Mouse (Mus musculus): Measurements from ENCODE around the gene Mapk7. TPM values are rescaled to one million over a fixed set of nuclear protein-coding genes. Genes with fewer than 3 reads are reported as not detected.

The Mapk7 gene
- total RNA-seq, 2 experiments from 2014 or later: 8.9 to 9.7 TPM

GRCm38 (mm10) chr11:61473630-61474029 is 20.6 kb downstream of the Mapk7 start:
- no peak for DNase-seq
- intact Hi-C loops (cut with DNase I): no loop called here

GRCm38 (mm10) chr11:61470880-61471279 is 23.3 kb downstream of the Mapk7 start:
- intact Hi-C loops (cut with DNase I): no loop called here
- DNase-seq: no peak

GRCm38 (mm10) chr11:61469317-61469917 is 24.8 kb downstream of the Mapk7 start:
- intact Hi-C loops (cut with DNase I): no loop called here
- DNase-seq: no peak

GRCm38 (mm10) chr11:61468534-61468933 is 25.7 kb downstream of the Mapk7 start:
- DNase-seq: no peak
- intact Hi-C loops (cut with DNase I): no loop called here

GRCm38 (mm10) chr11:61465422-61465821 is 28.8 kb downstream of the Mapk7 start:
- intact Hi-C loops (cut with DNase I): no loop called here
- no peak for DNase-seq

- intact Hi-C loops (cut with DNase I): no loop called here
- DNase-seq: no peak
Observed at GRCm38 (mm10) chr11:61464071-61464470, 30.1 kb downstream of the Mapk7 start.

- no peak for DNase-seq
- intact Hi-C loops (cut with DNase I): no loop called here
Observed at GRCm38 (mm10) chr11:61449499-61450292, 44.5 kb downstream of the Mapk7 start.

- DNase-seq: peak; percentile 67 to 70
- intact Hi-C loops (cut with DNase I): no loop called here
Observed at GRCm38 (mm10) chr11:61448599-61449225, 45.5 kb downstream of the Mapk7 start.

- DNase-seq: peak in 1 of 2 experiments; percentile 34
- intact Hi-C loops (cut with DNase I): no loop called here
Observed at GRCm38 (mm10) chr11:61448041-61448440, 46.2 kb downstream of the Mapk7 start.

GRCm38 (mm10) chr11:61447296-61447695 is 46.9 kb downstream of the Mapk7 start:
- peak in 1 of 2 experiments; percentile 28 for DNase-seq
- intact Hi-C loops (cut with DNase I): no loop called here

GRCm38 (mm10) chr11:61443807-61444206 is 50.4 kb downstream of the Mapk7 start:
- DNase-seq: no peak
- intact Hi-C loops (cut with DNase I): no loop called here

- intact Hi-C loops (cut with DNase I): no loop called here
- no peak for DNase-seq
Observed at GRCm38 (mm10) chr11:61441670-61442069, 52.5 kb downstream of the Mapk7 start.

- intact Hi-C loops (cut with DNase I): no loop called here
- no peak for DNase-seq
Observed at GRCm38 (mm10) chr11:61440416-61440815, 53.8 kb downstream of the Mapk7 start.

- intact Hi-C loops (cut with DNase I): no loop called here
- DNase-seq: no peak
Observed at GRCm38 (mm10) chr11:61439170-61439569, 55.0 kb downstream of the Mapk7 start.

Other genes starting within 250 kb of the Mapk7 start
- 10 to 100 TPM; 37.3 to 38.4 TPM for gene Aldh3a2, start 226.9 kb downstream of the Mapk7 start, total RNA-seq (2021)
- gene Slc47a2, start 151.5 kb downstream of the Mapk7 start, total RNA-seq (2021): not detected
- 10 to 100 TPM; 25.8 to 31.2 TPM for gene Slc47a1, start 116.1 kb downstream of the Mapk7 start, total RNA-seq (2021)
- under 1 TPM; 0.17 to 0.34 TPM for gene Rnf112, start 40.3 kb downstream of the Mapk7 start, total RNA-seq (2021)
- 100 to 1,000 TPM; 112 to 142 TPM for gene Mfap4, start 9.0 kb downstream of the Mapk7 start, total RNA-seq (2021)
- gene B9d1, start 10.7 kb upstream of the Mapk7 start, total RNA-seq (2021): 10 to 100 TPM in 1 of 2 experiments, 1 to 10 TPM in 1; 9.4 to 11.1 TPM
- gene Epn2, start 85.3 kb upstream of the Mapk7 start, total RNA-seq (2021): 10 to 100 TPM; 23.4 to 29.8 TPM
- 10 to 100 TPM; 13.9 to 15.4 TPM for gene Grap, start 158.9 kb upstream of the Mapk7 start, total RNA-seq (2021)
- gene Fam83g, start 189.7 kb upstream of the Mapk7 start, total RNA-seq (2021): under 1 TPM; 0.07 to 0.24 TPM
- gene Slc5a10, start 226.4 kb upstream of the Mapk7 start, total RNA-seq (2021): not detected

All from heart, postnatal 14 days (tissue).